Mouse (Mus musculus) neural tube, embryonic 11.5 days (tissue): ENCODE data around the gene Relb. TPM values are rescaled to one million over a fixed set of nuclear protein-coding genes. Genes with fewer than 3 reads are reported as not detected.
A peak's percentile ranks its signal among the peaks of the same experiment; 100 is the strongest.

ENCODE experiments used
- ATAC-seq: fragments of 200-750 bp; cut with Nextera tagmentation; 2 replicates; pipeline ENCODE4 v1.8.0; 2017; ENCODE audit warnings: moderate number of reproducible peaks, mild to moderate bottlenecking, moderate TSS enrichment, moderate library complexity; ENCODE audit not compliant: insufficient read depth, low FRiP score, low TSS enrichment
- DNase-seq: peaks from one replicate; pipeline ENCODE4 v3.0.0-alpha.2; 2015; ENCODE audit warnings: low spot score
- H3K27ac ChIP-seq: fragments of 300-500 bp; sonication (generic); 2 replicates; pipeline ENCODE4 v1.5.1; 2014; ENCODE audit warnings: low read depth, mild to moderate bottlenecking, low read length
- H3K27me3 ChIP-seq: fragments of 300-500 bp; sonication (generic); 2 replicates; pipeline ENCODE4 v1.6.1; 2014; ENCODE audit warnings: mild to moderate bottlenecking, low read length, mixed read lengths; ENCODE audit not compliant: control insufficient read depth, insufficient read depth
- H3K36me3 ChIP-seq: fragments of 300-500 bp; sonication (generic); 2 replicates; pipeline ENCODE4 v1.6.1; 2014; ENCODE audit warnings: mild to moderate bottlenecking, low read length, moderate library complexity, mixed read lengths; ENCODE audit not compliant: control insufficient read depth, insufficient read depth
- H3K4me1 ChIP-seq: fragments of 300-500 bp; sonication (generic); 2 replicates; pipeline ENCODE4 v1.6.1; 2014; ENCODE audit warnings: low read length, mixed read lengths; ENCODE audit not compliant: control insufficient read depth, insufficient read depth
- H3K4me2 ChIP-seq: fragments of 300-500 bp; sonication (generic); 2 replicates; pipeline ENCODE4 v1.6.1; 2014; ENCODE audit warnings: low read depth, mild to moderate bottlenecking, moderate library complexity
- H3K4me3 ChIP-seq: fragments of 300-500 bp; sonication (generic); 2 replicates; pipeline ENCODE4 v1.5.1; 2014; ENCODE audit warnings: low read depth, low read length
- H3K9ac ChIP-seq: fragments of 300-500 bp; sonication (generic); 2 replicates; pipeline ENCODE4 v1.6.1; 2014; ENCODE audit warnings: mild to moderate bottlenecking, low read length
- H3K9me3 ChIP-seq: fragments of 300-500 bp; sonication (generic); 2 replicates; pipeline ENCODE4 v1.6.1; 2016; ENCODE audit warnings: low read length; ENCODE audit not compliant: control insufficient read depth
- WGBS: fragments of 180-500 bp; shearing (Covaris S2); extraction: QIAGEN DNeasy Blood & Tissue Kit; methylation state at CpG from one replicate; pipeline ENCODE4 v1.1.7; 2014; 5-methylcytosine and 5-hydroxymethylcytosine counted together
- polyA plus RNA-seq: library from polyadenylated mRNA; unstranded; fragments of >200 nt; fragmentation: Nextera tagmentation; extraction: Ambion mirVana; gene quantifications from 2 replicates; pipeline ENCODE4 v1.2.1, GENCODE M21; 2014

Relb gene
- polyA plus RNA-seq, 1 experiment from 2014 or later, result 3.8 TPM

- 66% methylated on average over 3 of the region's 3 CpGs for WGBS
- ATAC-seq (no peak), DNase-seq (no peak)
- no peak overlapping the region for H3K27ac ChIP-seq
- H3K4me2 ChIP-seq, result no peak overlapping the region
- no peak overlapping the region for H3K9ac ChIP-seq
- no peaks in the 10 kb centered on the region for H3K36me3 ChIP-seq
- no peak overlapping the region for H3K4me3 ChIP-seq
- peaks cover 13% of the 10 kb centered on the region for H3K4me1 ChIP-seq
- H3K27me3 ChIP-seq, result no peaks in the 10 kb centered on the region
- no peaks in the 10 kb centered on the region for H3K9me3 ChIP-seq
Measured at GRCm38 (mm10) chr7:19666750-19667149, 37.5 kb upstream of the Relb start.

- Histone ChIP-seq H3K9ac (peak within 1 kb of the TSS; percentile 97), H3K27ac (peak within 1 kb of the TSS; percentile 88), H3K9me3 (no peaks in the 10 kb centered on the region), H3K4me2 (peak within 1 kb of the TSS; percentile 73), H3K4me3 (peak within 1 kb of the TSS; percentile 99), H3K36me3 (no peaks in the 10 kb centered on the region), H3K27me3 (no peaks in the 10 kb centered on the region), H3K4me1 (peaks cover 13% of the 10 kb centered on the region)
- DNase-seq (peak; percentile 96), ATAC-seq (peak; percentile 88)
- under 1% methylated on average over 63 of the region's 63 CpGs for WGBS
Measured at GRCm38 (mm10) chr7:19664955-19665841, 36.0 kb upstream of the Relb start, which contains the start of gene Clptm1. TSS of gene Clptm1 (minus strand) at chr7:19665033.

GRCm38 (mm10) chr7:19664455-19664954 is 35.3 kb upstream of the Relb start:
- H3K36me3 ChIP-seq, result no peaks in the 10 kb centered on the region
- ATAC-seq (peak; percentile 60; the same call in 1 of the 2 replicates), DNase-seq (peak; percentile 14)
- H3K9me3 ChIP-seq, result no peaks in the 10 kb centered on the region
- WGBS, result under 1% methylated on average over 37 of the region's 37 CpGs
- H3K9ac ChIP-seq, result peak overlapping the region; percentile 97
- H3K27ac ChIP-seq, result peak overlapping the region; percentile 46; the same call in 1 of the 2 replicates
- no peaks in the 10 kb centered on the region for H3K27me3 ChIP-seq
- H3K4me3 ChIP-seq, result peak overlapping the region; percentile 99
- H3K4me2 ChIP-seq, result peak overlapping the region; percentile 62
- peaks cover 13% of the 10 kb centered on the region for H3K4me1 ChIP-seq

- Histone ChIP-seq H3K4me1 (peaks cover 13% of the 10 kb centered on the region), H3K9me3 (no peaks in the 10 kb centered on the region), H3K9ac (peak overlapping the region; percentile 97), H3K4me3 (peak overlapping the region; percentile 99), H3K4me2 (peak overlapping the region; percentile 62), H3K27me3 (no peaks in the 10 kb centered on the region), H3K27ac (no peak overlapping the region), H3K36me3 (no peaks in the 10 kb centered on the region)
- DNase-seq, result no peak
- ATAC-seq, result no peak
- 14% methylated on average over 8 of the region's 8 CpGs for WGBS
Measured at GRCm38 (mm10) chr7:19663940-19664339, 34.7 kb upstream of the Relb start.

- Histone ChIP-seq H3K36me3 (peaks cover 15% of the 10 kb centered on the region), H3K4me1 (no peaks in the 10 kb centered on the region), H3K27me3 (no peaks in the 10 kb centered on the region), H3K4me3 (no peak overlapping the region), H3K9ac (no peak overlapping the region), H3K27ac (no peak overlapping the region), H3K9me3 (no peaks in the 10 kb centered on the region), H3K4me2 (no peak overlapping the region)
- DNase-seq, result no peak
- 97% methylated on average over 2 of the region's 2 CpGs for WGBS
- no peak for ATAC-seq
Measured at GRCm38 (mm10) chr7:19652614-19653013, 23.4 kb upstream of the Relb start.

- no peak overlapping the region for H3K4me2 ChIP-seq
- H3K9ac ChIP-seq, result no peak overlapping the region
- no peak overlapping the region for H3K4me3 ChIP-seq
- no peak overlapping the region for H3K27ac ChIP-seq
- DNase-seq (no peak), ATAC-seq (no peak)
- peaks cover 17% of the 10 kb centered on the region for H3K36me3 ChIP-seq
- no peaks in the 10 kb centered on the region for H3K27me3 ChIP-seq
- no peaks in the 10 kb centered on the region for H3K9me3 ChIP-seq
- no peaks in the 10 kb centered on the region for H3K4me1 ChIP-seq
- 92% methylated on average over 6 of the region's 6 CpGs for WGBS
Measured at GRCm38 (mm10) chr7:19651063-19651786, 22.0 kb upstream of the Relb start.

GRCm38 (mm10) chr7:19641223-19641622 is 12.0 kb upstream of the Relb start:
- Histone ChIP-seq H3K4me2 (no peak overlapping the region), H3K4me1 (no peaks in the 10 kb centered on the region), H3K27ac (no peak overlapping the region), H3K27me3 (no peaks in the 10 kb centered on the region), H3K9ac (no peak overlapping the region), H3K9me3 (no peaks in the 10 kb centered on the region), H3K4me3 (no peak overlapping the region), H3K36me3 (peaks cover 37% of the 10 kb centered on the region)
- ATAC-seq (no peak), DNase-seq (no peak)
- 97% methylated on average over 4 of the region's 4 CpGs for WGBS

- H3K9ac ChIP-seq, result no peak overlapping the region
- no peak overlapping the region for H3K27ac ChIP-seq
- 87% methylated on average over 11 of the region's 11 CpGs for WGBS
- no peaks in the 10 kb centered on the region for H3K9me3 ChIP-seq
- H3K4me2 ChIP-seq, result no peak overlapping the region
- H3K27me3 ChIP-seq, result no peaks in the 10 kb centered on the region
- ATAC-seq (no peak), DNase-seq (no peak)
- H3K4me1 ChIP-seq, result no peaks in the 10 kb centered on the region
- no peak overlapping the region for H3K4me3 ChIP-seq
- H3K36me3 ChIP-seq, result peaks cover 28% of the 10 kb centered on the region
Measured at GRCm38 (mm10) chr7:19635074-19635827, 6.0 kb upstream of the Relb start.
